In the genomic region with DNA sequence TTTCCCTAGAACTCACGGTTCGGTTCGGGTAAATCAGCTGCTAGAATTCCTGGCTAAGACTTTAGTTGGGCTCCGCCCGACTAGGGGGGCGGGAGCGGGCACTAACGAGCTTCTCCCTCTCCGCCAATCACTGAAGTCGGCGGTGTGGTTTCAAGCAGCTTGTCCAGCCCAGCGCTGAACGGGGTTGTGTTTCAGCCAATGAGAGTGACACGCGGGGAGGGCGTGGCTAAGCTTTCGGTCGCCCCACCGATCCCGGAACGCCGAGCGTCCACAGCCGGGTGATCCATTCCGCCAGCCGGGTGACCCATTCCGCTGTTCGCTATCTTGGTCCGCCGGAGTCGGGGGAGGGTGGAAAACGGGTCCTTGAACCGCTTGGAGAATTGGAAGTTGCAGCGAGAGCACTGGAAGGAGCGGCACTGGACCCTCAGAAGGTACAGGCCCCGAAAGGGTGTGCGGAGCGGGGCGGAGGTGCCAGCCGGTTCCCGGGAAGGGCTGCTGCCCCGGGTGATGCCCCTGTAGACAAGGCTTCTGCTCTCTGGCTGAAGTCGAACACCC, we compare ENCODE assay signal across 8 mouse cellular contexts. TPM values are rescaled to one million over a fixed set of nuclear protein-coding genes. Genes with fewer than 3 reads are reported as not detected.
A peak's percentile ranks its signal among the peaks of the same experiment; 100 is the strongest.
DNase-seq lines count a peak whose midpoint lies in the region; ATAC-seq and TF ChIP-seq lines count a peak whose summit lies in the region.

A gene (plus strand): TSS at position 273 of the 555 bp plus-strand sequence.

- peak within 1 kb of the TSS; percentile 48 for H3K9ac ChIP-seq in CH12.LX (ENCODE audit: insufficient read depth, low read depth)
- H3K9ac ChIP-seq in forebrain, embryonic 11.5 days (ENCODE audit: low read length): peak within 1 kb of the TSS; percentile 76
- H3K9ac ChIP-seq in heart, embryonic 16.5 days (ENCODE audit: low read length): peak within 1 kb of the TSS; percentile 88
- peak within 1 kb of the TSS; percentile 78 for H3K9ac ChIP-seq in liver, embryonic 15.5 days
- peak within 1 kb of the TSS; percentile 77 for H3K9ac ChIP-seq in neural tube, embryonic 12.5 days

- peak; percentile 100 for ATAC-seq in forebrain, embryonic 11.5 days (replicated peaks; ENCODE audit: low FRiP score)
- ATAC-seq in heart, embryonic 16.5 days (replicated peaks; ENCODE audit: extremely low read depth, insufficient read depth, low FRiP score): peak; percentile 99
- peak; percentile 97 for ATAC-seq in liver, embryonic 15.5 days (ENCODE audit: insufficient read depth)
- ATAC-seq in neural tube, embryonic 12.5 days (ENCODE audit: low FRiP score, low read depth): peak; percentile 99

- TF ChIP-seq EP300 in CH12.LX (IDR thresholded peaks at IDR 0.05; ENCODE audit: low read length): no peak

- no peak within 1 kb of the TSS for H3K27ac ChIP-seq in CH12.LX (ENCODE audit: insufficient read depth, low read depth)
- peak within 1 kb of the TSS; percentile 67 for H3K27ac ChIP-seq in forebrain, embryonic 11.5 days (ENCODE audit: low read depth, low read length)
- peak within 1 kb of the TSS; percentile 81 for H3K27ac ChIP-seq in heart, embryonic 16.5 days (ENCODE audit: low read length)
- peak within 1 kb of the TSS; percentile 75 for H3K27ac ChIP-seq in liver, embryonic 15.5 days (replicated peaks)
- 0 out of 2 replicates have a peak within 1 kb of the TSS, but pooled peaks have one; percentile 54 for H3K27ac ChIP-seq in neural tube, embryonic 12.5 days

- H3K36me3 ChIP-seq in CH12.LX (replicated peaks in 1 of 2; ENCODE audit: control insufficient read depth in 1 of 2, insufficient read depth in 1 of 2, low read length in 1 of 2): peaks cover 0 to 15% of the 10 kb centered on the region in 2 experiments
- H3K36me3 ChIP-seq in forebrain, embryonic 11.5 days (ENCODE audit: control insufficient read depth, insufficient read depth, low read length): no peaks in the 10 kb centered on the region
- H3K36me3 ChIP-seq in heart, embryonic 16.5 days (ENCODE audit: control insufficient read depth, insufficient read depth): no peaks in the 10 kb centered on the region
- H3K36me3 ChIP-seq in liver, embryonic 15.5 days (replicated peaks): no peaks in the 10 kb centered on the region
- H3K36me3 ChIP-seq in neural tube, embryonic 12.5 days: no peaks in the 10 kb centered on the region

- WGBS in forebrain, embryonic 11.5 days: under 1% methylated on average over 43 of the region's 43 CpGs
- under 1% methylated on average over 43 of the region's 43 CpGs for WGBS in heart, embryonic 16.5 days
- under 1% methylated on average over 43 of the region's 43 CpGs for WGBS in liver, embryonic 15.5 days (ENCODE audit: insufficient replicate concordance)
- under 1% methylated on average over 43 of the region's 43 CpGs for WGBS in neural tube, embryonic 12.5 days

- no peak for TF ChIP-seq RAD21 in CH12.LX (IDR thresholded peaks at IDR 0.05; ENCODE audit: low read depth, low read length)

- no peaks in the 10 kb centered on the region for H3K9me3 ChIP-seq in CH12.LX (replicated peaks; ENCODE audit: low read length)
- no peaks in the 10 kb centered on the region for H3K9me3 ChIP-seq in forebrain, embryonic 11.5 days (ENCODE audit: control insufficient read depth, low read length)
- H3K9me3 ChIP-seq in heart, embryonic 16.5 days (replicated peaks; ENCODE audit: control insufficient read depth, low read length): no peaks in the 10 kb centered on the region
- H3K9me3 ChIP-seq in liver, embryonic 15.5 days (replicated peaks): no peaks in the 10 kb centered on the region
- no peaks in the 10 kb centered on the region for H3K9me3 ChIP-seq in neural tube, embryonic 12.5 days

- in situ Hi-C loops in CH12.LX (cut with MboI; ENCODE audit: low pct_ligation_motif_present, low pct_unique_long_range_greater_than_20kb, low sequenced_read_pairs): no loop called here

- peak; percentile 98 for DNase-seq in CH12.LX (ENCODE audit: extremely low read depth)
- peak; percentile 98 for DNase-seq in c-Kit-positive CD71-positive TER-119-negative erythroid progenitor cells, embryonic 14.5 days (ENCODE audit: low read depth)
- peak; percentile 97 for DNase-seq in forebrain, embryonic 11.5 days (ENCODE audit: low spot score)
- DNase-seq in kidney, postnatal 36 days: peak; percentile 99
- DNase-seq in telencephalon, adult 2 months (ENCODE audit: low read depth, low spot score): peak; percentile 97

- no peak for TF ChIP-seq CTCF in CH12.LX (conservative IDR thresholded peaks at IDR 0.05 in 1 of 2, IDR thresholded peaks at IDR 0.05 in 1 of 2; ENCODE audit: low read depth in 2 of 2, low read length in 2 of 2)

- peaks cover 3% of the 10 kb centered on the region for H3K79me2 ChIP-seq in CH12.LX (replicated peaks; ENCODE audit: control insufficient read depth, extremely low read depth, insufficient read depth, poor library complexity, severe bottlenecking)

- peaks cover 5 to 21% of the 10 kb centered on the region in 2 experiments; a peak in 2 of 4 replicates for H3K4me1 ChIP-seq in CH12.LX (ENCODE audit: control insufficient read depth in 1 of 2, insufficient read depth in 2 of 2)
- no peaks in the 10 kb centered on the region for H3K4me1 ChIP-seq in forebrain, embryonic 11.5 days (replicated peaks; ENCODE audit: control insufficient read depth, insufficient read depth, low read length)
- H3K4me1 ChIP-seq in heart, embryonic 16.5 days (ENCODE audit: control insufficient read depth, insufficient read depth, low read length): peaks cover 14% of the 10 kb centered on the region
- peaks cover 28% of the 10 kb centered on the region for H3K4me1 ChIP-seq in liver, embryonic 15.5 days (replicated peaks)
- H3K4me1 ChIP-seq in neural tube, embryonic 12.5 days: peaks cover 4% of the 10 kb centered on the region; the same call in 1 of the 2 replicates

- H3K4me2 ChIP-seq in CH12.LX (ENCODE audit: insufficient read depth, low read depth, poor library complexity, severe bottlenecking): peak within 1 kb of the TSS; percentile 35
- peak within 1 kb of the TSS; percentile 53 for H3K4me2 ChIP-seq in forebrain, embryonic 11.5 days (ENCODE audit: low read depth, low read length, severe bottlenecking)
- H3K4me2 ChIP-seq in heart, embryonic 16.5 days (ENCODE audit: low read depth, low read length): peak within 1 kb of the TSS; percentile 80
- H3K4me2 ChIP-seq in liver, embryonic 15.5 days: peak within 1 kb of the TSS; percentile 83
- peak within 1 kb of the TSS; percentile 64 for H3K4me2 ChIP-seq in neural tube, embryonic 12.5 days (replicated peaks)

- H3K27me3 ChIP-seq in CH12.LX (replicated peaks): no peaks in the 10 kb centered on the region
- H3K27me3 ChIP-seq in forebrain, embryonic 11.5 days (ENCODE audit: control insufficient read depth, insufficient read depth, low read length): no peaks in the 10 kb centered on the region
- H3K27me3 ChIP-seq in heart, embryonic 16.5 days (ENCODE audit: control insufficient read depth, insufficient read depth, low read length): no peaks in the 10 kb centered on the region
- no peaks in the 10 kb centered on the region for H3K27me3 ChIP-seq in liver, embryonic 15.5 days
- H3K27me3 ChIP-seq in neural tube, embryonic 12.5 days (replicated peaks): no peaks in the 10 kb centered on the region

- peak; percentile 91 for TF ChIP-seq POLR2A in CH12.LX (IDR thresholded peaks at IDR 0.05; ENCODE audit: low read depth, low read length)

- dilution Hi-C loops in CH12.LX (cut with MboI; ENCODE audit: extremely low pct_ligation_motif_present, extremely low pct_unique_long_range_greater_than_20kb, low sequenced_read_pairs): no loop called here

- peak within 1 kb of the TSS; percentile 74 to 89 (median 88) for H3K4me3 ChIP-seq in CH12.LX (replicated peaks in 1 of 3; ENCODE audit: low read depth in 2 of 3, low read length in 2 of 3, poor library complexity in 1 of 3)
- peak within 1 kb of the TSS; percentile 73 for H3K4me3 ChIP-seq in forebrain, embryonic 11.5 days (ENCODE audit: low read depth, low read length)
- peak within 1 kb of the TSS; percentile 91 for H3K4me3 ChIP-seq in heart, embryonic 16.5 days (ENCODE audit: low read length)
- peak within 1 kb of the TSS; percentile 79 for H3K4me3 ChIP-seq in liver, embryonic 15.5 days (replicated peaks)
- peak within 1 kb of the TSS; percentile 69 for H3K4me3 ChIP-seq in neural tube, embryonic 12.5 days

TF ChIP-seq in CH12.LX, 34 proteins besides CTCF, POLR2A, EP300 and RAD21 (continues in another document):
- TF ChIP-seq NRF1 (IDR thresholded peaks at IDR 0.05; ENCODE audit: low read depth, low read length) (no peak), JUN (IDR thresholded peaks at IDR 0.05; ENCODE audit: insufficient read depth, low read depth, low read length) (no peak), HCFC1 (IDR thresholded peaks at IDR 0.05; ENCODE audit: low read depth, low read length) (peak; percentile 52), BHLHE40 (IDR thresholded peaks at IDR 0.05; ENCODE audit: low read depth, low read length) (peak; percentile 29; the same call in 1 of the 2 replicates), USF2 (conservative IDR thresholded peaks at IDR 0.05; ENCODE audit: low read depth, low read length) (no peak), RCOR1 (conservative IDR thresholded peaks at IDR 0.05; ENCODE audit: low read depth, low read length) (no peak), E2F4 (IDR thresholded peaks at IDR 0.05; ENCODE audit: insufficient replicate concordance, low read depth, low read length) (no peak), IRF4 (IDR thresholded peaks at IDR 0.05; ENCODE audit: low read depth, low read length) (peak; percentile 39; the same call in 1 of the 2 replicates), ZNF384 (IDR thresholded peaks at IDR 0.05; ENCODE audit: low read depth, low read length) (no peak), MXI1 (IDR thresholded peaks at IDR 0.05; ENCODE audit: low read depth, low read length) (peak; percentile 81; the same call in 1 of the 2 replicates), MEF2A (IDR thresholded peaks at IDR 0.05; ENCODE audit: borderline replicate concordance, low read depth, low read length) (peak; percentile 66; the same call in 1 of the 2 replicates), PAX5 (IDR thresholded peaks at IDR 0.05; ENCODE audit: low read length) (no peak), SIN3A (IDR thresholded peaks at IDR 0.05; ENCODE audit: low read length) (peak; percentile 84), GABPA (IDR thresholded peaks at IDR 0.05; ENCODE audit: insufficient replicate concordance, low read depth, low read length) (no peak), ELF1 (IDR thresholded peaks at IDR 0.05; ENCODE audit: low read depth, low read length) (peak; percentile 81), CHD1 (IDR thresholded peaks at IDR 0.05; ENCODE audit: low read depth, low read length) (no peak)

RNA-seq across cellular contexts. Expression of the gene that starts here (rescaled TPM):
- total RNA-seq in CH12.LX (2012; rRNA removed): 12.5 and 14.6 TPM in 2 replicates
- total RNA-seq in CH12.LX (2014; rRNA removed): 2.7 and 3.3 TPM in 2 replicates
- 11.6 and 12.5 TPM in 2 replicates for polyA plus RNA-seq in CH12.LX (2012; ENCODE audit: insufficient read length, low read depth)
- 16.1 and 16.4 TPM in 2 replicates for polyA plus RNA-seq in forebrain, embryonic 11.5 days (2014; fragmentation: Nextera tagmentation; extraction: Ambion mirVana)
- 11.3 and 11.8 TPM in 2 replicates for polyA plus RNA-seq in heart, embryonic 16.5 days (2015; fragmentation: Nextera tagmentation; extraction: Ambion mirVana)
- 6.8 and 8.4 TPM in 2 replicates for polyA plus RNA-seq in liver, embryonic 15.5 days (2015; fragmentation: Nextera tagmentation; extraction: Ambion mirVana)
- 23.3 and 25.6 TPM in 2 replicates for polyA plus RNA-seq in neural tube, embryonic 12.5 days (2016; fragmentation: Nextera tagmentation; extraction: Ambion mirVana)
